Mouse (Mus musculus) CH12.LX (cell line): Measurements from ENCODE around the gene Dhx30. TPM values are rescaled to one million over a fixed set of nuclear protein-coding genes. Genes with fewer than 3 reads are reported as not detected.

Source experiments
- DNase-seq: peaks from one replicate; pipeline ENCODE4 v3.0.0-alpha.2; 2013; ENCODE audit errors: extremely low read depth
- H3K27ac ChIP-seq: 2 replicates; pipeline ENCODE4 v1.5.1; 2012; ENCODE audit warnings: low read depth, mild to moderate bottlenecking, control low read depth, moderate library complexity; ENCODE audit not compliant: insufficient read depth
- H3K27me3 ChIP-seq: replicated peaks from 2 replicates; pipeline ENCODE3; 2012; ENCODE audit warnings: inconsistent platforms
- H3K36me3 ChIP-seq, 2 experiments: replicated peaks in 1 of 2; 2 replicates each; pipeline versions ENCODE3 to v1.6.1; 2012; ENCODE audit warnings: inconsistent platforms in 1 of 2, low read length in 1 of 2, mild to moderate bottlenecking in 1 of 2, mixed read lengths in 1 of 2, moderate library complexity in 1 of 2; ENCODE audit not compliant: control insufficient read depth in 1 of 2, insufficient read depth in 1 of 2
- H3K4me1 ChIP-seq, 2 experiments: 2 replicates each; pipeline ENCODE4 v1.6.1; 2012; ENCODE audit warnings: inconsistent platforms in 1 of 2, moderate library complexity in 1 of 2; ENCODE audit not compliant: insufficient read depth in 2 of 2, control insufficient read depth in 1 of 2
- H3K4me2 ChIP-seq: 2 replicates; pipeline ENCODE4 v1.6.1; 2012; ENCODE audit warnings: low read depth, mild to moderate bottlenecking, control low read depth; ENCODE audit not compliant: poor library complexity, insufficient read depth, severe bottlenecking
- H3K4me3 ChIP-seq, 3 experiments: fragments of 150-350 bp in 1 of 3; sonication (generic) in 1 of 3; replicated peaks in 1 of 3; 2 replicates each; pipeline versions ENCODE3 to v1.5.1; 2011 to 2012; ENCODE audit warnings: low read depth in 2 of 3, low read length in 2 of 3, mild to moderate bottlenecking in 2 of 3, moderate library complexity in 2 of 3, control low read depth in 1 of 3, improper control_type of control experiment in 1 of 3, inconsistent platforms in 1 of 3, mixed read lengths in 1 of 3; ENCODE audit not compliant: poor library complexity in 1 of 3
- H3K79me2 ChIP-seq: replicated peaks from 2 replicates; pipeline ENCODE4 v1.6.1; 2012; ENCODE audit warnings: mild to moderate bottlenecking, moderate library complexity; ENCODE audit not compliant: control insufficient read depth, poor library complexity, insufficient read depth, severe bottlenecking; ENCODE audit errors: extremely low read depth
- H3K9ac ChIP-seq: 2 replicates; pipeline ENCODE4 v1.6.1; 2012; ENCODE audit warnings: low read depth, mild to moderate bottlenecking, control low read depth, moderate library complexity; ENCODE audit not compliant: insufficient read depth
- H3K9me3 ChIP-seq: replicated peaks from 2 replicates; pipeline ENCODE3; 2012; ENCODE audit warnings: low read length, inconsistent platforms, mixed read lengths
- CHD1 ChIP-seq: IDR thresholded peaks from 2 replicates; pipeline ENCODE4 v1.6.1; 2012; ENCODE audit warnings: low read depth, low read length, improper control_type of control experiment, inconsistent platforms
- CHD2 ChIP-seq: IDR thresholded peaks from 2 replicates; pipeline ENCODE4 v1.6.1; 2011; ENCODE audit warnings: low read length, improper control_type of control experiment
- E2F4 ChIP-seq: IDR thresholded peaks from 2 replicates; pipeline ENCODE4 v1.6.1; 2011; ENCODE audit warnings: low read depth, low read length, improper control_type of control experiment; ENCODE audit not compliant: insufficient replicate concordance
- ELF1 ChIP-seq: IDR thresholded peaks from 2 replicates; pipeline ENCODE4 v1.6.1; 2014; ENCODE audit warnings: low read depth, mild to moderate bottlenecking, inconsistent platforms, low read length, improper control_type of control experiment
- EP300 ChIP-seq: IDR thresholded peaks from 2 replicates; pipeline ENCODE4 v1.6.1; 2011; ENCODE audit warnings: low read length, improper control_type of control experiment
- GABPA ChIP-seq: IDR thresholded peaks from 2 replicates; pipeline ENCODE4 v1.6.1; 2012; ENCODE audit warnings: low read depth, low read length, improper control_type of control experiment, inconsistent platforms; ENCODE audit not compliant: insufficient replicate concordance
- HCFC1 ChIP-seq: IDR thresholded peaks from 2 replicates; pipeline ENCODE4 v1.6.1; 2012; ENCODE audit warnings: low read depth, mild to moderate bottlenecking, inconsistent platforms, low read length, improper control_type of control experiment
- IRF4 ChIP-seq: IDR thresholded peaks from 2 replicates; pipeline ENCODE4 v1.6.1; 2014; ENCODE audit warnings: low read depth, mild to moderate bottlenecking, inconsistent platforms, low read length, improper control_type of control experiment
- JUND ChIP-seq: conservative IDR thresholded peaks from 2 replicates; pipeline ENCODE4 v1.6.1; 2011; ENCODE audit warnings: low read depth, low read length, improper control_type of control experiment
- KAT2A ChIP-seq: IDR thresholded peaks from 2 replicates; pipeline ENCODE4 v1.6.1; 2012; ENCODE audit warnings: low read length, improper control_type of control experiment, inconsistent platforms; ENCODE audit not compliant: insufficient replicate concordance
- MAX ChIP-seq: IDR thresholded peaks from 2 replicates; pipeline ENCODE4 v1.6.1; 2011; ENCODE audit warnings: low read length, improper control_type of control experiment
- MAZ ChIP-seq: IDR thresholded peaks from 2 replicates; pipeline ENCODE4 v1.6.1; 2012; ENCODE audit warnings: low read depth, mild to moderate bottlenecking, inconsistent platforms, low read length, improper control_type of control experiment, moderate library complexity
- MEF2A ChIP-seq: IDR thresholded peaks from 2 replicates; pipeline ENCODE4 v1.6.1; 2014; ENCODE audit warnings: low read depth, mild to moderate bottlenecking, inconsistent platforms, low read length, improper control_type of control experiment, borderline replicate concordance
- MXI1 ChIP-seq: IDR thresholded peaks from 2 replicates; pipeline ENCODE4 v1.6.1; 2011; ENCODE audit warnings: mild to moderate bottlenecking, low read depth, low read length, improper control_type of control experiment
- MYC ChIP-seq: IDR thresholded peaks from 2 replicates; pipeline ENCODE4 v1.6.1; 2011; ENCODE audit warnings: low read depth, mild to moderate bottlenecking, improper control_type of control experiment, low read length
- NELFE ChIP-seq: IDR thresholded peaks from 2 replicates; pipeline ENCODE4 v1.6.1; 2011; ENCODE audit warnings: low read depth, low read length, improper control_type of control experiment
- NRF1 ChIP-seq: IDR thresholded peaks from 2 replicates; pipeline ENCODE4 v1.6.1; 2014; ENCODE audit warnings: low read depth, mild to moderate bottlenecking, inconsistent platforms, low read length, improper control_type of control experiment, moderate library complexity
- POLR2A ChIP-seq: IDR thresholded peaks from 2 replicates; pipeline ENCODE4 v1.6.1; 2011; ENCODE audit warnings: low read depth, mild to moderate bottlenecking, improper control_type of control experiment, low read length
- POLR2AphosphoS2 ChIP-seq: IDR thresholded peaks from 2 replicates; pipeline ENCODE4 v1.6.1; 2011; ENCODE audit warnings: low read depth, low read length, improper control_type of control experiment
- RAD21 ChIP-seq: IDR thresholded peaks from 2 replicates; pipeline ENCODE4 v1.6.1; 2011; ENCODE audit warnings: low read depth, mild to moderate bottlenecking, low read length, improper control_type of control experiment, moderate library complexity
- RCOR1 ChIP-seq: conservative IDR thresholded peaks from 2 replicates; pipeline ENCODE4 v1.6.1; 2012; ENCODE audit warnings: low read depth, mild to moderate bottlenecking, inconsistent platforms, low read length, improper control_type of control experiment
- SIN3A ChIP-seq: IDR thresholded peaks from 2 replicates; pipeline ENCODE4 v1.6.1; 2012; ENCODE audit warnings: low read length, improper control_type of control experiment, inconsistent platforms
- TBP ChIP-seq: conservative IDR thresholded peaks from 2 replicates; pipeline ENCODE4 v1.6.1; 2011; ENCODE audit warnings: low read depth, low read length, improper control_type of control experiment
- TCF12 ChIP-seq: IDR thresholded peaks from 2 replicates; pipeline ENCODE4 v1.6.1; 2014; ENCODE audit warnings: low read depth, mild to moderate bottlenecking, inconsistent platforms, low read length, improper control_type of control experiment
- UBTF ChIP-seq: IDR thresholded peaks from 2 replicates; pipeline ENCODE4 v1.6.1; 2012; ENCODE audit warnings: low read depth, mild to moderate bottlenecking, inconsistent platforms, low read length, improper control_type of control experiment, moderate library complexity
- ZMIZ1 ChIP-seq: IDR thresholded peaks from 2 replicates; pipeline ENCODE4 v1.6.1; 2012; ENCODE audit warnings: low read depth, mild to moderate bottlenecking, inconsistent platforms, low read length, improper control_type of control experiment
- dilution Hi-C: fragments of 300-500 bp; cut with MboI; formaldehyde crosslinking; loops from 2 replicates; pipeline ENCODE4 v1.14.3; 2020; ENCODE audit warnings: low sequenced_read_pairs; ENCODE audit not compliant: extremely low pct_unique_long_range_greater_than_20kb, extremely low pct_ligation_motif_present
- in situ Hi-C: fragments of 300-500 bp; cut with MboI; formaldehyde crosslinking; loops from 3 replicates; pipeline ENCODE4 v1.14.3; 2019; ENCODE audit warnings: low sequenced_read_pairs, low pct_ligation_motif_present, low pct_unique_long_range_greater_than_20kb, mixed read lengths
- polyA plus RNA-seq: library from polyadenylated mRNA; unstranded; fragments of >175 nt; gene quantifications from 2 replicates; pipeline ENCODE4 v1.2.1, GENCODE M21; 2012; ENCODE audit warnings: low read depth; ENCODE audit not compliant: insufficient read length
- total RNA-seq, 2 experiments: library from RNA; depleted of rRNA; stranded (reverse); fragments of 300-350 nt in 1 of 2; fragments of >200 nt in 1 of 2; gene quantifications; 2 replicates each; pipeline ENCODE4 v1.2.3; 2012 to 2014

Dhx30 gene
- total and polyA plus RNA-seq, 3 experiments = 68.8 to 129 (median 99.3) TPM

GRCm38 (mm10) chr9:110131525-110132197, 14.0 kb upstream of the Dhx30 start:
- H3K27ac ChIP-seq = peak overlapping the region; percentile 67
- peak overlapping the region; percentile 96 for H3K9ac ChIP-seq
- peak overlapping the region; percentile 90 to 96 (median 96) for H3K4me3 ChIP-seq
- H3K79me2 ChIP-seq = peaks cover 48% of the 10 kb centered on the region
- H3K9me3 ChIP-seq = no peaks in the 10 kb centered on the region
- H3K4me2 ChIP-seq = peak overlapping the region; percentile 87
- peak; percentile 98 for DNase-seq
- H3K4me1 ChIP-seq = peaks cover 5 to 36% of the 10 kb centered on the region in 2 experiments; a peak in 3 of 4 replicates
- H3K27me3 ChIP-seq = no peaks in the 10 kb centered on the region
- TF ChIP-seq CHD1 (0 out of 2 replicates have a peak, but pooled peaks have one; percentile 52), GABPA (no peak), MYC (no peak), IRF4 (peak; percentile 35; the same call in 1 of the 2 replicates), NRF1 (peak; percentile 98), POLR2AphosphoS2 (peak; percentile 63; the same call in 1 of the 2 replicates), RCOR1 (no peak), JUND (no peak), E2F4 (peak; percentile 78; the same call in 1 of the 2 replicates), SIN3A (peak; percentile 23), CHD2 (no peak), EP300 (no peak), NELFE (peak; percentile 96), HCFC1 (peak; percentile 71), POLR2A (peak; percentile 89), TCF12 (peak; percentile 84; the same call in 1 of the 2 replicates), MAX (peak; percentile 85), MAZ (peak; percentile 71; the same call in 1 of the 2 replicates), ZMIZ1 (peak; percentile 58; the same call in 1 of the 2 replicates), RAD21 (no peak), ELF1 (peak; percentile 86), MXI1 (peak; percentile 23; the same call in 1 of the 2 replicates), KAT2A (peak; percentile 57; the same call in 1 of the 2 replicates), MEF2A (peak; percentile 29; the same call in 1 of the 2 replicates), UBTF (no peak), TBP (peak; percentile 75; the same call in 1 of the 2 replicates)
- TF ChIP-seq, all 38 proteins: peak for 18
- H3K36me3 ChIP-seq = peaks cover 12 to 27% of the 10 kb centered on the region in 2 experiments
- in situ Hi-C loops = no loop called here
- dilution Hi-C loops = no loop called here
